Mouse (Mus musculus) G1E (cell line): ENCODE measurements around the gene Smg7.

Experiments
- CTCF ChIP-seq: IDR thresholded peaks from 2 replicates; pipeline ENCODE4 v1.5.1; 2012; ENCODE audit warnings: low read depth, low read length, inconsistent platforms, mixed read lengths
- GATA1 ChIP-seq: IDR thresholded peaks from 2 replicates; pipeline ENCODE4 v1.6.1; 2012; ENCODE audit warnings: borderline replicate concordance, low read length, inconsistent platforms, mixed read lengths
- POLR2AphosphoS5 ChIP-seq: IDR thresholded peaks from 2 replicates; pipeline ENCODE4 v1.6.1; 2012; ENCODE audit warnings: low read depth, low read length, inconsistent platforms; ENCODE audit not compliant: insufficient replicate concordance
- TAL1 ChIP-seq: conservative IDR thresholded peaks from 2 replicates; pipeline ENCODE4 v1.6.1; 2012; ENCODE audit warnings: low read depth, low read length, inconsistent platforms, mixed read lengths

GRCm38 (mm10) chr1:152935476-152935875 lies 33.0 kb upstream of the Smg7 start:
- no peak for TF ChIP-seq CTCF
- no peak for TF ChIP-seq TAL1
- no peak for TF ChIP-seq GATA1
- TF ChIP-seq POLR2AphosphoS5, result no peak
